Mouse (Mus musculus): ENCODE measurements around the gene Thg1l.

The Thg1l gene

GRCm38 (mm10) chr11:45927456-45927855, 27.8 kb downstream of the Thg1l start:
- no peak for DNase-seq (ENCODE audit: low spot score)

GRCm38 (mm10) chr11:45926640-45927082, 28.6 kb downstream of the Thg1l start:
- peak; percentile 60 for DNase-seq (ENCODE audit: low spot score)

- no peak for DNase-seq (ENCODE audit: low spot score)
These were observed 29.9 kb downstream of the Thg1l start for GRCm38 (mm10) chr11:45925436-45925835.

GRCm38 (mm10) chr11:45921480-45921898, 33.8 kb downstream of the Thg1l start:
- no peak for DNase-seq (ENCODE audit: low spot score)

- no peak for DNase-seq (ENCODE audit: low spot score)
These were observed 34.3 kb downstream of the Thg1l start for GRCm38 (mm10) chr11:45921026-45921425.

- DNase-seq (ENCODE audit: low spot score), result no peak
These were observed 36.5 kb downstream of the Thg1l start for GRCm38 (mm10) chr11:45918836-45919235.

GRCm38 (mm10) chr11:45918018-45918417, 37.3 kb downstream of the Thg1l start:
- no peak for DNase-seq (ENCODE audit: low spot score)

- no peak for DNase-seq (ENCODE audit: low spot score)
These were observed 39.1 kb downstream of the Thg1l start for GRCm38 (mm10) chr11:45916196-45916595.

- DNase-seq (ENCODE audit: low spot score), result no peak
These were observed 44.6 kb downstream of the Thg1l start for GRCm38 (mm10) chr11:45910701-45911100.

GRCm38 (mm10) chr11:45908894-45909293, 46.4 kb downstream of the Thg1l start:
- no peak for DNase-seq (ENCODE audit: low spot score)

- DNase-seq (ENCODE audit: low spot score), result no peak
These were observed 47.2 kb downstream of the Thg1l start for GRCm38 (mm10) chr11:45908070-45908469.

GRCm38 (mm10) chr11:45907301-45907700, 48.0 kb downstream of the Thg1l start:
- DNase-seq (ENCODE audit: low spot score), result no peak

GRCm38 (mm10) chr11:45906109-45906786, 49.0 kb downstream of the Thg1l start:
- DNase-seq (ENCODE audit: low spot score), result no peak

GRCm38 (mm10) chr11:45900233-45901015, 54.9 kb downstream of the Thg1l start:
- DNase-seq (ENCODE audit: low spot score), result no peak

- no peak for DNase-seq (ENCODE audit: low spot score)
These were observed 57.9 kb downstream of the Thg1l start for GRCm38 (mm10) chr11:45897392-45897791.
